Mouse (Mus musculus): ENCODE measurements around the gene Arid3c.

DNA sequence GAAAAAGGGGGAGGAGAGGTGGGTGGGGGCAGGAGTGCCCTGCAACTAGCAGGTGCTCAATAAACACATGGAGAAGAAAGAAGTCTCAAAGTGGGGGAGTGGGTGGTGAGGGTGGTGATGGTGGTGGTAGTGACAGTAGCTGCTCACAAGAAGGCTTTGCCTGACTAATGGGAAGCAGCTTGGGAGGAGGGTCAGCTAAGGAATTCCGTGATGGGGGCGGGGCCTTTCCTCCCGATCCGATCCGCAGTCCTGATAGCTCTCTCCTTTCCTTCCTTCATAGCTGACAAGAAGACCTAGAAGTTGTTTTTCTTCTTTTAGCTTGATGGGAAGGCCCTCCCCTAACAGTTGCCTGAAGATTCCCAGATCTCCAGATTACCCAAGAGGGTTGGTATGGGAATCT, 26.3 kb downstream of the Arid3c start:
- TF ChIP-seq GATA1 (IDR thresholded peaks at IDR 0.05; ENCODE audit: borderline replicate concordance, low read length) (no peak), FLI1 (IDR thresholded peaks at IDR 0.05; ENCODE audit: low read length) (no peak)
